Mouse (Mus musculus): ENCODE data around the gene Adamtsl1.

Gene Adamtsl1

GRCm38 (mm10) chr4:85814418-85814817 is 300.4 kb downstream of the Adamtsl1 start:
- peak; percentile 45 for DNase-seq (ENCODE audit: low spot score)

- DNase-seq (ENCODE audit: low spot score): no peak
These were observed 304.5 kb downstream of the Adamtsl1 start for GRCm38 (mm10) chr4:85818504-85818903.

GRCm38 (mm10) chr4:85819169-85819568 is 305.2 kb downstream of the Adamtsl1 start:
- peak; percentile 47 for DNase-seq (ENCODE audit: low spot score)

GRCm38 (mm10) chr4:85819921-85820320 is 305.9 kb downstream of the Adamtsl1 start:
- DNase-seq (ENCODE audit: low spot score): no peak

- no peak for DNase-seq (ENCODE audit: low spot score)
These were observed 310.2 kb downstream of the Adamtsl1 start for GRCm38 (mm10) chr4:85823952-85824704.

- no peak for DNase-seq (ENCODE audit: low spot score)
These were observed 310.7 kb downstream of the Adamtsl1 start for GRCm38 (mm10) chr4:85824705-85825085.

GRCm38 (mm10) chr4:85837058-85837457 is 323.1 kb downstream of the Adamtsl1 start:
- no peak for DNase-seq (ENCODE audit: low spot score)

GRCm38 (mm10) chr4:85837532-85837965 is 323.6 kb downstream of the Adamtsl1 start:
- DNase-seq (ENCODE audit: low spot score): no peak

- DNase-seq (ENCODE audit: low spot score): no peak
These were observed 324.1 kb downstream of the Adamtsl1 start for GRCm38 (mm10) chr4:85838031-85838430.

- no peak for DNase-seq (ENCODE audit: low spot score)
These were observed 328.1 kb downstream of the Adamtsl1 start for GRCm38 (mm10) chr4:85842113-85842512.

GRCm38 (mm10) chr4:85844381-85844780 is 330.4 kb downstream of the Adamtsl1 start:
- DNase-seq (ENCODE audit: low spot score): no peak

- DNase-seq (ENCODE audit: low spot score): no peak
These were observed 332.0 kb downstream of the Adamtsl1 start for GRCm38 (mm10) chr4:85845931-85846330.

- DNase-seq (ENCODE audit: low spot score): no peak
These were observed 339.4 kb downstream of the Adamtsl1 start for GRCm38 (mm10) chr4:85853401-85853800.

GRCm38 (mm10) chr4:85854507-85854906 is 340.5 kb downstream of the Adamtsl1 start:
- no peak for DNase-seq (ENCODE audit: low spot score)

GRCm38 (mm10) chr4:85879376-85879775 is 365.4 kb downstream of the Adamtsl1 start:
- DNase-seq (ENCODE audit: low spot score): no peak

- no peak for DNase-seq (ENCODE audit: low spot score)
These were observed 367.3 kb downstream of the Adamtsl1 start for GRCm38 (mm10) chr4:85881318-85881717.

GRCm38 (mm10) chr4:85884031-85884430 is 370.1 kb downstream of the Adamtsl1 start:
- DNase-seq (ENCODE audit: low spot score): no peak

GRCm38 (mm10) chr4:85889877-85890598 is 376.1 kb downstream of the Adamtsl1 start:
- DNase-seq (ENCODE audit: low spot score): no peak

GRCm38 (mm10) chr4:85901316-85901715 is 387.3 kb downstream of the Adamtsl1 start:
- no peak for DNase-seq (ENCODE audit: low spot score)

GRCm38 (mm10) chr4:85904217-85904616 is 390.2 kb downstream of the Adamtsl1 start:
- DNase-seq (ENCODE audit: low spot score): no peak

GRCm38 (mm10) chr4:85916034-85916433 is 402.1 kb downstream of the Adamtsl1 start:
- DNase-seq (ENCODE audit: low spot score): no peak

- DNase-seq (ENCODE audit: low spot score): peak; percentile 27
These were observed 404.4 kb downstream of the Adamtsl1 start for GRCm38 (mm10) chr4:85918366-85918765.

GRCm38 (mm10) chr4:85920474-85920873 is 406.5 kb downstream of the Adamtsl1 start:
- no peak for DNase-seq (ENCODE audit: low spot score)
